Mouse (Mus musculus) midbrain, embryonic 12.5 days (tissue): Measurements from ENCODE around the gene Tead2. TPM values are rescaled to one million over a fixed set of nuclear protein-coding genes. Genes with fewer than 3 reads are reported as not detected.

Experiments
- ATAC-seq: fragments of 200-750 bp; cut with Nextera tagmentation; 2 replicates; pipeline ENCODE4 v1.8.0; 2017; ENCODE audit warnings: low read depth, moderate TSS enrichment, moderate library complexity; ENCODE audit not compliant: low FRiP score
- H3K27ac ChIP-seq: fragments of 300-500 bp; sonication (generic); replicated peaks from 2 replicates; pipeline ENCODE4 v1.5.1; 2016; ENCODE audit warnings: mild to moderate bottlenecking
- H3K27me3 ChIP-seq: fragments of 300-500 bp; sonication (generic); 2 replicates; pipeline ENCODE4 v1.6.1; 2016; ENCODE audit warnings: mild to moderate bottlenecking
- H3K36me3 ChIP-seq: fragments of 300-500 bp; sonication (generic); 2 replicates; pipeline ENCODE4 v1.6.1; 2016
- H3K4me1 ChIP-seq: fragments of 300-500 bp; sonication (generic); 2 replicates; pipeline ENCODE4 v1.6.1; 2016
- H3K4me2 ChIP-seq: fragments of 300-500 bp; sonication (generic); replicated peaks from 2 replicates; pipeline ENCODE4 v1.6.1; 2016; ENCODE audit warnings: mild to moderate bottlenecking, moderate library complexity
- H3K4me3 ChIP-seq: fragments of 300-500 bp; sonication (generic); 2 replicates; pipeline ENCODE4 v1.5.1; 2016; ENCODE audit warnings: mild to moderate bottlenecking
- H3K9ac ChIP-seq: fragments of 300-500 bp; sonication (generic); replicated peaks from 2 replicates; pipeline ENCODE4 v1.6.1; 2016; ENCODE audit warnings: mild to moderate bottlenecking, moderate library complexity
- H3K9me3 ChIP-seq: fragments of 300-500 bp; sonication (generic); 2 replicates; pipeline ENCODE4 v1.6.1; 2016; ENCODE audit warnings: mild to moderate bottlenecking
- WGBS: fragments of 180-500 bp; shearing (Covaris S2); methylation state at CpG from one replicate; pipeline ENCODE4 v1.1.7; 2016; 5-methylcytosine and 5-hydroxymethylcytosine counted together
- polyA plus RNA-seq: library from polyadenylated mRNA; unstranded; fragments of >200 nt; fragmentation: Nextera tagmentation; extraction: Ambion mirVana; gene quantifications from 2 replicates; pipeline ENCODE4 v1.2.1, GENCODE M21; 2016

Tead2 gene
- polyA plus RNA-seq, 1 experiment from 2014 or later: 248 TPM

DNA sequence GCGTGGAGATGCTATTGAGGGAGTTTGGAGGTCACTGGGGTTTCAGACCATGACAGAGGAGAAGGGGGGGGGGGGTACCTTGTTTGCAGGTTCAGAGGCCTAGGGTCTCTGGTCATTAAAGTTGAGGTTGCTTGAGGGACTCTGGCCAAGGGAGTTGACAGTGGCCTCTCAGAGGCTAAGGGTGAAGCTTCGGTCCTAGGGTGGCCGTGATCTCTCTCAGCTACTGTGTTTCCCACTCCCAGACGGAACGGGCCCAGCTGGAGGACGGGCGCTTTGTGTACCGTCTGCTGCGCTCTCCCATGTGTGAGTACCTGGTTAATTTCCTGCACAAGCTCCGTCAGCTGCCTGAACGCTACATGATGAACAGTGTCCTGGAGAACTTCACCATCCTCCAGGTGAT lies 16.4 kb downstream of the Tead2 start:
- WGBS: 86% methylated on average over 11 of the region's 11 CpGs
- Histone ChIP-seq H3K27me3 (peaks cover 16% of the 10 kb centered on the region), H3K4me2 (no peak overlapping the region), H3K36me3 (peaks cover 51% of the 10 kb centered on the region), H3K4me3 (no peak overlapping the region), H3K9me3 (no peaks in the 10 kb centered on the region), H3K4me1 (peaks cover 30% of the 10 kb centered on the region), H3K9ac (no peak overlapping the region), H3K27ac (no peak overlapping the region)
- no peak for ATAC-seq

DNA sequence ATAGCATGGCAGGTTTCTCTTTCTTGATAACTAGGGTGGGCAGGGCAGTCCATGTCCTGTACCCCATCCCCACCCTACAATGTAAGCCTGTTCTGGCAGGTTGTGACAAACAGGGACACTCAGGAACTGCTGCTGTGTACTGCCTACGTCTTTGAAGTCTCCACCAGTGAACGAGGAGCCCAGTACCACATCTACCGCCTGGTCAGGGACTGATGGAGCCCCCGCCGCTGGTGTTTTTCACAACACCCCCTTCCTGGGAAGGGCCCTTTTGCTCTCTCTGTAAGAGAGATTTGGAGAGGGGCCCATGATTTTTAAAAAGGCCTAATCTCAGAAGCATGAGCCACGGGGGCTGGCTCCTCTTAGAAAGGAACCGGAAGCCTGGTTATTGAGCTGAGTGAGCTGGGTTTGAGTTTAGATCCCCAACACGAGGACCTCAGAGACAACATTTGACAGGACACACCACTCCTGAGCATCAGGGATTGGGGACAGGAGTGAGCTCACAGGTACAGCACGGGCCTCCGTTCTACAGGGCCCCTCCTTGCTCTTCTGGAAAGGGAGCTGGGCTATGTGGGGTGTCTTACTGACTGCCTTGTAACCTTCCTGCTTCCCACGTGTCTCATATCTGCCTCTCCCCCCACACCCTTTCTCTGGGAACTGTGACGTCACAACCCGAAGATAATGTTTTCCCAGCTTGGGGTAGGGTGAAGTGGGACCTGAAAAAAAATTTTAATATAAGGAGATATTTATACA lies 17.3 kb downstream of the Tead2 start:
- Histone ChIP-seq H3K9me3 (no peaks in the 10 kb centered on the region), H3K27ac (no peak overlapping the region), H3K9ac (no peak overlapping the region), H3K27me3 (peaks cover 26% of the 10 kb centered on the region), H3K4me2 (no peak overlapping the region), H3K36me3 (peaks cover 44% of the 10 kb centered on the region), H3K4me1 (peaks cover 30% of the 10 kb centered on the region), H3K4me3 (no peak overlapping the region)
- WGBS: 70% methylated on average over 13 of the region's 13 CpGs
- ATAC-seq: no peak

DNA sequence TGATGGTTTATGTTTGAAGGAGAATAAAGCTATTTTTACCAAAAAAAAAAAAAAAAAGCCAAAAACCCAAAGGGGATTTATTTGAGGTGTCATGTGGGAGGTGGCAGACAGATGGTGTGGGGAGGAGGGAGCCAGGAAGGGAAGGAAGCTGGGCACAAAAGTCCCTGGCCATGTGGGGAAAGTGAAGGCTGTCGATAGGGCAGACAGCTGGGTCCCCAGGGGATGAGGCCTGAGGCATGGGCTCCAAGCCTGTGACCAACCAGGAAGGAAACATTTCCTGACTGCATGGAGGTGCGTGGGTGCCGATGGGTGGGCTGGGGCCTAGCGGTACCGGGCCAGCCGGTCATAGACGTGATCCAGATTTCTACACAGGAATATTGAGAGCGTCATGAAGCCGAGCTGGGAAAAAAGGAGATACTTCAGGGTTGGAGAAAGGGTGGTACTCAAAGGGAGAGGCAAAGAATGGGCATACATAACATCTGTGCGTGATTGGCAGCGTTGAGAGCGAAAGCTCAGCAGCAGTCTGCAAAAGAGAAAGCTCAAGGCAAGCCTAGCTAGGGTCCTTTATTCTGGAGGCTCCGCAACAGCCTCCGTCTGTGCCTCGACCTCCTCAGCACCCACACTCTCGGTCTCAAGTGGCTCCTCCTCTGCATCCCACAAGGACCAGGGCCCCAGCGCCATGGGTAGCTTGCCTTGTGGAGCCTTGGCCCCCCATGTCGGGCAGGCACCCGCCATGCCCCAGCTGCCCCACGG lies 18.2 kb downstream of the Tead2 start:
- H3K9ac ChIP-seq: 0 out of 2 replicates have a peak overlapping the region, but pooled peaks have one; percentile 20
- peak; percentile 13; the same call in 1 of the 2 replicates for ATAC-seq
- peaks cover 33% of the 10 kb centered on the region for H3K27me3 ChIP-seq
- WGBS: 28% methylated on average over 20 of the region's 20 CpGs
- H3K4me2 ChIP-seq: peak overlapping the region; percentile 36
- peaks cover 30% of the 10 kb centered on the region for H3K4me1 ChIP-seq
- H3K9me3 ChIP-seq: no peaks in the 10 kb centered on the region
- 0 out of 2 replicates have a peak overlapping the region, but pooled peaks have one; percentile 5 for H3K4me3 ChIP-seq
- H3K36me3 ChIP-seq: peaks cover 35% of the 10 kb centered on the region
- peak overlapping the region; percentile 71 for H3K27ac ChIP-seq

DNA sequence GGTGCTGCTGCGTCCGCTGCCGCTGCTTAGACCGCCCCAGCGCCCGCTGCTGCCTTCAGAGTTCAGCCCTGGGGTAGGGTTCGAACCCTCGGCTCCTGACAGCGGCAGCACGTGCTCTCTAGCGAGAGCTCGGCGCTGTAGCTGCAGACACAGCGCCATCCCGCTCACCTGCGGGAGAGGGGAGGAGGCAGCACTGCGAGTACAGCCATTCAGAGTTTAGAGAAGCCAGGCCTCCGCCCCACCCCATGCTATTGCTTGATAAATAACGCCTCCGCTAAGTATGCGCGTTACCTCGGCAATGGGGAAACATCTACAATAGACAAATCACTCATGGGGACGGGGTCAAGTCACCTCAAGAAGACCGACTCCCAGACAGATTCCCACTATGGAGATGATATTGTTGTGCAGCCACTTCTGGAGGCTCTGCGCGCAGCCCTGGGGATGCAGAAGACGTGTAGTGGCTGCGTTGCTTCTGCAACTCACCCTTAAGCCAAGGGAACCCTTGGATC lies 18.8 kb downstream of the Tead2 start:
- H3K27ac ChIP-seq: peak overlapping the region; percentile 71
- ATAC-seq: 0 out of 2 replicates have a peak, but pooled peaks have one; percentile 2
- H3K9ac ChIP-seq: 0 out of 2 replicates have a peak overlapping the region, but pooled peaks have one; percentile 20
- H3K27me3 ChIP-seq: peaks cover 39% of the 10 kb centered on the region
- peak overlapping the region; percentile 36 for H3K4me2 ChIP-seq
- peaks cover 29% of the 10 kb centered on the region for H3K36me3 ChIP-seq
- 9% methylated on average over 29 of the region's 29 CpGs for WGBS
- H3K4me3 ChIP-seq: 0 out of 2 replicates have a peak overlapping the region, but pooled peaks have one; percentile 8
- H3K4me1 ChIP-seq: peaks cover 30% of the 10 kb centered on the region
- H3K9me3 ChIP-seq: no peaks in the 10 kb centered on the region

DNA sequence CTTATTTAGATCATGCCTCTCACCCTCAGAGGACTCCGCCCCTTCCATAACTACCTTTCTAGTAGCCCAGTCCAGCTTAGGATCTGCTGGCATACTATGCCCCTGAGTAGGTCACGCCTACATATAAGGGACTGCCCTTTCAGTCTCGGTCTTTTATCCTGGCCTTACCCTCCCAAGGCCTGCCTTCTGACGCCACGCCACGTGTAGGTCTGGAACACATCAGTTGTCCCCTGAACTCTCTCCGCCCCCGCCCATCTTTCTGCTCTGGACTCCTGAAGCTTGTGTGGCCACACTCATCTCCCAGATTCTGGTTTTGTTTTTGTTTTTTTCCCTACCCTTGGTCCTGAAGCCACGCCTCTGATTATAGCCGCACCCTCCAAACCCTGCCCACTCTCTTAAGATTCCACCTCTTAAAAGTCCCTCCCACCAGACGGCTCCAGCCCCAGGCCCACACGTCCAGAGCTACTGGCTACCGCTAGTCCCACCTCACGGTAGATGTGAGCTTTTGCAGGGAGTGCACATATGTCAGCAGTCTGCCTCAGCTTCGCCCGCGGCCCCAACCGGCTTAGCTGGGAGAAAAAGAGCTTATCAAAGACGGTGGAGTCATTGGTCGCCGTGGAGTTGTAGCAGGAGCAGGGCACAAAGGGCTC lies 19.5 kb downstream of the Tead2 start:
- peaks cover 32% of the 10 kb centered on the region for H3K4me1 ChIP-seq

DNA sequence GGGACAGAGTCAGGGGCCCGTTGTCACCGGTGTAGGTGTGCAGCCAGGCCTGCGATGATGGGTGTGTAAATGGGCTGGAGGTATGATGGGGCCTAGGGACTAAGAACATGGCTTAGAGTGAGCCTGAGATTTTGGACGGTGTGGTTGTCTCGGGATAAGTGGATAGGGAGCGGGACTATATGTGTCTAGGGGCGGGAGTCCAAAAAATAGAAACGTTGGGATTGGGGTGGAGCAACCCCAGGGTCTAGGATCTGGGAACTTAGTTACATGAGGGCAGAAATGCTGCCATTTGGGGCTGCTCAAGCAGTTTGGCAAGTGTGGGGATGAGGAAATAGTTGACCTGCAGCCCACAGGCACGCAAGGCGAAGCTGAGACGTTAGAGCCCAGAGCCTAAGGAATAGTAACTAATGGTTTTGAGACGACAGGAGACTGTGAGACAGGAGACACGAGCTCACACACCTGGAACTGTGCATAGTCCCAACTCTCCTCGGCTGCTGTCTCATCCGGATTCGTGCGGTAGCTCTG lies 20.2 kb downstream of the Tead2 start:
- peak overlapping the region; percentile 36 for H3K4me2 ChIP-seq
- peaks cover 23% of the 10 kb centered on the region for H3K36me3 ChIP-seq
- H3K9me3 ChIP-seq: no peaks in the 10 kb centered on the region
- 30% methylated on average over 17 of the region's 17 CpGs for WGBS
- peak overlapping the region; percentile 8; the same call in 1 of the 2 replicates for H3K4me3 ChIP-seq
- peaks cover 39% of the 10 kb centered on the region for H3K4me1 ChIP-seq
- peak overlapping the region; percentile 71 for H3K27ac ChIP-seq
- no peak for ATAC-seq
- H3K27me3 ChIP-seq: peaks cover 53% of the 10 kb centered on the region
- H3K9ac ChIP-seq: peak overlapping the region; percentile 41; the same call in 1 of the 2 replicates

More for the DNA sequence above, 19.5 kb downstream of the Tead2 start:
- peak; percentile 82 for ATAC-seq
- 5% methylated on average over 21 of the region's 21 CpGs for WGBS
- H3K36me3 ChIP-seq: peaks cover 23% of the 10 kb centered on the region
- 0 out of 2 replicates have a peak overlapping the region, but pooled peaks have one; percentile 41 for H3K9ac ChIP-seq
- peaks cover 46% of the 10 kb centered on the region for H3K27me3 ChIP-seq
- H3K4me3 ChIP-seq: peak overlapping the region; percentile 8; the same call in 1 of the 2 replicates
- peak overlapping the region; percentile 36 for H3K4me2 ChIP-seq
- peak overlapping the region; percentile 71 for H3K27ac ChIP-seq
- no peaks in the 10 kb centered on the region for H3K9me3 ChIP-seq

DNA sequence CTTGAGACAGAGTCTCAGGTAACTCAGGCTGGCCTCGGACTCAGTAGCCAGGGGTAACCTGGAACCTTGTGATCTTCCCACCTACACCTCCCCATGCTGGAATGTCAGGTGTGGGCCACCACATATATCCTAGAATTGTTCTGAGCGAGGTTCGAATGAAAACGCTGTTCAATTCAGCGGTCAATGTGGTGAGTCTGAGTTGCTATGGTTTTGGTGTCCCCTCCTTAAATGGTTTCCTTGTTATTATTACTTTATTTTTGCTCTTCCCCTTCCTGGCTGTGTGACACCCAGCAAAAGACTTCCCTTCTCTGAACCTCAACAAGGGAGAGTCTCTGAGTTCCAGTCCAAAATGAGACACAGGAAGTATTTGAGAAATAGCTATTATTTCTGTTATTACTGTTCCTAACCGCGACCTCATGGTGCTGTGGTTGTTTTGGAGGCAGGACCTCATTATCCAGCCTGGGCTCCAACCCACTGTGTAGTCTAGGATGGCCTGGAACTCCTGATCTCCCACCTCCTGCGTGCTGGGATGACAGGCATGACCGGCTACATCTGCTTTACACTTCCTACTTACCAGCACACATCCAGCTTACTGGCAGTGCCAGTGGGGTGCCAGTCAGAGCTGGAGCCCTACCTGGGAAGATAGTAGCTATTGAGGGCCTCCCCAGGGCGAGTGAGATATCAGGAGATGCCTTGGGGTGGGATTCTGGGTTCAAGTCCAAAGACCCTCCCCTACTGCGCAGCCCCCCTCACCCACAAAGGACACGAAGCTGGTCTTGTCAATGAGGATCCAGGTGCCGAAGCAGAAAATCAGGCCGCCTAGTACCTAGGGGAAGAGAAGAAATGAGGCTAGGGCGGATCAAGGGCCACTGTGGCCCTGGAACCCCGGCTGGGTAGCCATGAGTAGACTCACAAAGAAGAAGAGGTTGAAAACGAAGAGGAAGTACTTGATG lies 22.5 kb downstream of the Tead2 start:
- Histone ChIP-seq H3K9me3 (no peaks in the 10 kb centered on the region), H3K4me2 (no peak overlapping the region), H3K9ac (no peak overlapping the region), H3K27ac (no peak overlapping the region), H3K4me1 (peaks cover 40% of the 10 kb centered on the region), H3K27me3 (peaks cover 69% of the 10 kb centered on the region), H3K36me3 (peaks cover 1% of the 10 kb centered on the region), H3K4me3 (no peak overlapping the region)
- ATAC-seq: no peak
- WGBS: 76% methylated on average over 17 of the region's 17 CpGs

DNA sequence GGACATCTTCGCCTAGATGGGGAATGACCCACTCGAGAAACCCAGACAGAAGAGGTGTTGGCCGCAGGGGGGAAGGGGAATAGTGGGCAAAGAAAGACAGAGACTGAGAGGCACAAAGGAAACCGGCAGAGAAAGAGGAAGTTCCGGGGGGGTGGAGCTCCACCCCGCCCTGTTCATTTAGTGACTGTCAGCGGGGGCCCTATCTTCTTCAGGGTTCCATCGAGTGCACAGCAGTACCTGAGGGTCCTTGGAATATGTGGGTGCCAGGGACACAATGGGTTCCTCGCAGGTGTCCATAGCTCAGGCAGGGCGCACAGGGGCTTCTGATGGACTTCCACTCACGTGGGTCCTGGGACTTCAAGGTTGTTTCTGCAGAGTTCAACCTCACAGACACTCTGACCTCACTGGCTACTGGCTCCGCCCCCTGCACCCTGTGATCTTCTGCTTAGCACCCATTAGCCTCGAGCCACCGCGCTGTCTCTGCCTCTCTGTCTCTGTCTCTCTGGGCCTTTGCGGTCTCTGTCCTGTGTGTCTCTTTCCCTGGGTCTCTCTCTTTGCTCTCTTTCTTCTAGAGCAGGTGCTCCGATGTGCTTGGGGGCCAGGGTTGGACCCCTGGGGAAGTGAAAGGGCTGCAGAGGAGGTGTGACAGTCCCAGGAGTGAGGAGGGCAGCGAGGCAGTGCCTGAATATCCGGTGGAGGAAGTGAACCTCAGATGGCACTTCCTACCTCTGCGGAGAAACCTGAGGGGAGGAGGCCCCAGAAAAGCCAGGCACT lies 23.4 kb downstream of the Tead2 start, which contains the start of gene Cd37:
Gene Cd37 (minus strand): TSS at position 393 of the 774 bp plus-strand sequence.
- 44% methylated on average over 20 of the region's 20 CpGs for WGBS

DNA sequence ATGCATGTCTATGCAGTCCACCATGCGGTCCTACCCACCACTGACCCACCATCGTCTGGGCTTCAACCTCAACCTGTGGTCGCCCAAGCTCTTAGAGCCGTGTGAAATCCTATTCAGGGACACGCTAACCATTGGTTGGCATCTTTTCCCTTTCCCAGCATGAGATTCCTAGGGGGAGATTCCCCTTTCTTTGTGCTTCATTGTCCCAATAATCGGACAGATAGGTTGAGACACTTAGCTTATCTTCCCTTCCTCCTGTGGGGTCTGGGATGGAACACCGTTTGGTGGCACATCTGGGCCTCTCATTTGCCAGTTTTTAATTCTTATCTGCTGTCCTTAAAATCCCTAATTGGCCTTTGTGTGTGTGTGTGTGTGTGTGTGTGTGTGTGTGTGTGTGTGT lies 24.6 kb downstream of the Tead2 start:
- no peaks in the 10 kb centered on the region for H3K9me3 ChIP-seq

More for the DNA sequence above, 23.4 kb downstream of the Tead2 start, which contains the start of gene Cd37:
- no peaks in the 10 kb centered on the region for H3K9me3 ChIP-seq
- no peak within 1 kb of the TSS for H3K4me2 ChIP-seq
- ATAC-seq: no peak
- no peak within 1 kb of the TSS for H3K4me3 ChIP-seq
- no peak within 1 kb of the TSS for H3K27ac ChIP-seq
- H3K9ac ChIP-seq: no peak within 1 kb of the TSS
- peaks cover 67% of the 10 kb centered on the region for H3K27me3 ChIP-seq
- no peaks in the 10 kb centered on the region for H3K36me3 ChIP-seq
- H3K4me1 ChIP-seq: peaks cover 32% of the 10 kb centered on the region

More for the DNA sequence above, 24.6 kb downstream of the Tead2 start:
- Histone ChIP-seq H3K27me3 (peaks cover 62% of the 10 kb centered on the region), H3K4me1 (peaks cover 21% of the 10 kb centered on the region), H3K9ac (no peak overlapping the region), H3K4me3 (no peak overlapping the region), H3K36me3 (no peaks in the 10 kb centered on the region), H3K4me2 (no peak overlapping the region), H3K27ac (no peak overlapping the region)
- ATAC-seq: no peak
- 72% methylated on average over 7 of the region's 7 CpGs for WGBS
